Mouse (Mus musculus) hindbrain, postnatal 0 days (tissue): ENCODE measurements around the gene Gpx6. TPM values are rescaled to one million over a fixed set of nuclear protein-coding genes. Genes with fewer than 3 reads are reported as not detected.

Experiments used
- ATAC-seq: fragments of 200-750 bp; cut with Nextera tagmentation; 2 replicates; pipeline ENCODE4 v1.8.0; 2017; ENCODE audit warnings: mild to moderate bottlenecking, moderate TSS enrichment, moderate library complexity
- DNase-seq: peaks from one replicate; pipeline ENCODE4 v3.0.0-alpha.2; 2015; ENCODE audit warnings: low spot score
- H3K27ac ChIP-seq: fragments of 300-500 bp; sonication (generic); 2 replicates; pipeline ENCODE4 v1.5.1; 2014; ENCODE audit warnings: mild to moderate bottlenecking
- H3K27me3 ChIP-seq: fragments of 300-500 bp; sonication (generic); 2 replicates; pipeline ENCODE4 v1.6.1; 2014; ENCODE audit warnings: low read length, mixed read lengths; ENCODE audit not compliant: insufficient read depth
- H3K36me3 ChIP-seq: fragments of 300-500 bp; sonication (generic); 2 replicates; pipeline ENCODE4 v1.6.1; 2014; ENCODE audit warnings: low read length, mixed read lengths; ENCODE audit not compliant: insufficient read depth
- H3K4me1 ChIP-seq: fragments of 300-500 bp; sonication (generic); 2 replicates; pipeline ENCODE4 v1.6.1; 2014; ENCODE audit warnings: antibody characterized with exemption, low read length, mixed read lengths; ENCODE audit not compliant: insufficient read depth
- H3K4me2 ChIP-seq: fragments of 300-500 bp; sonication (generic); 2 replicates; pipeline ENCODE4 v1.6.1; 2014; ENCODE audit warnings: low read depth, mild to moderate bottlenecking, low read length, moderate library complexity, mixed read lengths
- H3K4me3 ChIP-seq: fragments of 300-500 bp; sonication (generic); 2 replicates; pipeline ENCODE4 v1.5.1; 2014; ENCODE audit warnings: low read length
- H3K9ac ChIP-seq: fragments of 300-500 bp; sonication (generic); replicated peaks from 2 replicates; pipeline ENCODE4 v1.6.1; 2014; ENCODE audit warnings: mild to moderate bottlenecking, low read length, moderate library complexity, mixed read lengths
- H3K9me3 ChIP-seq: fragments of 300-500 bp; sonication (generic); 2 replicates; pipeline ENCODE4 v1.6.1; 2016; ENCODE audit warnings: low read length, mixed read lengths
- CTCF ChIP-seq: IDR thresholded peaks from 2 replicates; pipeline ENCODE4 v1.5.1; 2016; ENCODE audit warnings: antibody characterized with exemption, control low read depth, low read depth
- WGBS: fragments of 180-500 bp; shearing (Covaris S2); extraction: QIAGEN DNeasy Blood & Tissue Kit; methylation state at CpG from one replicate; pipeline ENCODE4 v1.1.7; 2014; 5-methylcytosine and 5-hydroxymethylcytosine counted together
- polyA plus RNA-seq: library from polyadenylated mRNA; unstranded; fragments of >200 nt; fragmentation: Nextera tagmentation; extraction: Ambion mirVana; gene quantifications from 2 replicates; pipeline ENCODE4 v1.2.1, GENCODE M21; 2015
- total RNA-seq: library from RNA; depleted of rRNA; stranded (reverse); fragments of >200 nt; gene quantifications from 2 replicates; pipeline ENCODE4 v1.2.3, GENCODE M21; 2014

Gpx6 gene
- total and polyA plus RNA-seq, 2 experiments from 2014 or later = 0.59 to 0.84 TPM

DNA sequence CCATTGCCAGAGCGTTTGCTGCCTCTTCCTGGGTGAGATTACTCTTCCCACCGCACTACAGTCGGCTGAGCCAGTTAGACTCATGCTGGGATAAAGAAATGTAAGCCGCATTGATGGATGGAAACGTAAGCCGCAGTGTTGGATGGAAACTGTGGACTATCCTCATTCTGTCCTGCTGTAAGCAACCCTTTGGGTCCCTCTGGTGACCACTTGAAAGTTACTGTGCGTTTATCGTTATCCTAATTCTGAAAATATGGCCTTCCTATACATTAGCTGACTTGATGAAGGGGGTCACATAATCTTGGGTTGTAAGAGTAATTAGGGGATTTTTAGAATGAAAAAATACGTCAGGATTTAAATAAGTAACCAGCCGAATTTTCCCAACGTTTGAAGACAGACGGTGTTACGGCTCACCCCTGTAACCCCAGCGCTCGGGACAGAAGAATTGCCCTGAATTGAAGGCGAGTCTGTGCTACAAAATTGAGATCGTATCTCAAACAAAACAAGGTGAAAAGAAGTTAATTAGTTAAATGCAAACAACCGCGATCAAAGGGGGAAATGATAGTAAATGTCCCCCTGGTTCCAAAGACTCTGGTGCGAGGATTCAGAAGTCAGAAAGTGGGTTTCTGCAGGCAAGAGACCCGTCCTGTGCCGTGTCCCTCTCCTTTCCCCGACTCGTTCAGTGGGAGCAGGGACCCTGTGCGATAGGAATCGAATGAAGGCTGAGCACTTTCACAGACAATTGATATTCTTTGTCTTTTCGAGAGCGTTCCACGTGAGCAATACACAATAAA, 36.7 kb upstream of the Gpx6 start:
- WGBS = under 1% methylated on average over 29 of the region's 29 CpGs
- peak overlapping the region; percentile 47 for H3K9ac ChIP-seq
- H3K9me3 ChIP-seq = no peaks in the 10 kb centered on the region
- H3K4me2 ChIP-seq = peak overlapping the region; percentile 73
- ATAC-seq = peak; percentile 55; the same call in 1 of the 2 replicates
- peak; percentile 78 for DNase-seq
- no peak overlapping the region for H3K27ac ChIP-seq
- H3K27me3 ChIP-seq = no peaks in the 10 kb centered on the region
- H3K36me3 ChIP-seq = no peaks in the 10 kb centered on the region
- H3K4me1 ChIP-seq = 0 out of 2 replicates have a peak, but pooled peaks cover 7% of the 10 kb centered on the region
- H3K4me3 ChIP-seq = peak overlapping the region; percentile 51
- peak; percentile 59 for TF ChIP-seq CTCF

DNA sequence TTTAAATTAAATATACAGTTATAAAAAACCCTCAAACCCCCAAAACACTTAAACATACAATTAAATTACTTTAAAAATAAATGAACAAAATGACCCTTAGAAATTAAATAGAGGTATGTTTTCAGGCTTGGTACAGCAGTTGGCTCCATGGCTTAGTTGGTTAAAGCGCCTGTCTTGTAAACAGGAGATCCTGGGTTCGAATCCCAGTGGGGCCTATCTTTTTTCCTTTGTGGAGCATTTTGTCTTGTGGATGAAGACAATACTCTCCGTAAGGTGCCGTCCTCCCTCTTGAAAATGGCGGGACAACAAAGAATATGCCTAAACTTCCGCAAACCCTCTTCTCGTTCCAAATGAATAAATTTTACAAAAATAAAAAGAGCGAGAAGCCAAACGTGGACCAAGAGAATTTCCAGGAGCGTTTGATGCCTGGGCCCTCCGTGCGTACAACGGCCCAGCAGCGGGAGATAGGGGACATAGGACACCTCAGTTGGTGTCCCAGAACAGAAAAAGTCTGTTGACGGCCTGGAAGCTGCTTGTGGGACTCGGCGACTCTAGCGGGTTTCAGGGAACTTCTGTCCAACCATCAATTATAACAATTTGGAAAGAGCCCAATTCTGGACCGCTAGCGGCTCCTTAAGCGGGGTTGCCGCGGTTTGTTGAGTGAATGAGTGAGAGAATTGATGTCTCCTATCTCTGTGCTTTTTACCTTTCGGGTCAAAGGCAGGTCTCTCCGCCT, 35.9 kb upstream of the Gpx6 start:
- DNase-seq (peak; percentile 88), ATAC-seq (peak; percentile 78)
- Histone ChIP-seq H3K27ac (no peak overlapping the region), H3K9ac (peak overlapping the region; percentile 47), H3K4me3 (peak overlapping the region; percentile 51), H3K36me3 (no peaks in the 10 kb centered on the region), H3K9me3 (no peaks in the 10 kb centered on the region), H3K4me1 (0 out of 2 replicates have a peak, but pooled peaks cover 7% of the 10 kb centered on the region), H3K27me3 (no peaks in the 10 kb centered on the region), H3K4me2 (peak overlapping the region; percentile 73)
- no peak for TF ChIP-seq CTCF
- WGBS = under 1% methylated on average over 25 of the region's 25 CpGs

DNA sequence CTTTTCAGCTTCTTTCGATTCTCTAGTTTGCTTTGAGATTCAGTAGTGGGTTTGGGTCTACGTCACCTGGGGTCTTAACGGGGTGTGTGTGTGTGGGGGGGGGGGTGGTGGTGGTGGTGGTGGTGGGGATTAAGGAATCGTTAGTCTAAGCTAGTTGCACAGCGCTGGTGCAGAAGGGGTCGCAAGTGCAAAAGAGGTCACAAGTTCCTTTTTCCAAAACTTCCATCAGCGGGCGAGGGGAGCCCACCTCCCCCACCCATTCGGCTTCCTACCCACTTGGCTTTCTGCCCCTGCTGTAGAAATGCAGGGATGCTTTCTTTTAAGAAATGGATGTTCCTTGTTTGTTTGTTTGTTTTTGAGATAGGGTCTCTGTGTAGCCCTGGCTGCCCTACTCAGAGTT, 35.4 kb upstream of the Gpx6 start:
- WGBS = 0% methylated on average over 9 of the region's 9 CpGs
- no peaks in the 10 kb centered on the region for H3K36me3 ChIP-seq
- TF ChIP-seq CTCF = no peak
- ATAC-seq = no peak
- DNase-seq = peak; percentile 18
- no peaks in the 10 kb centered on the region for H3K9me3 ChIP-seq
- no peaks in the 10 kb centered on the region for H3K27me3 ChIP-seq
- H3K4me2 ChIP-seq = peak overlapping the region; percentile 73
- no peak overlapping the region for H3K27ac ChIP-seq
- H3K4me1 ChIP-seq = 0 out of 2 replicates have a peak, but pooled peaks cover 7% of the 10 kb centered on the region
- H3K4me3 ChIP-seq = peak overlapping the region; percentile 51
- H3K9ac ChIP-seq = peak overlapping the region; percentile 47; the same call in 1 of the 2 replicates

DNA sequence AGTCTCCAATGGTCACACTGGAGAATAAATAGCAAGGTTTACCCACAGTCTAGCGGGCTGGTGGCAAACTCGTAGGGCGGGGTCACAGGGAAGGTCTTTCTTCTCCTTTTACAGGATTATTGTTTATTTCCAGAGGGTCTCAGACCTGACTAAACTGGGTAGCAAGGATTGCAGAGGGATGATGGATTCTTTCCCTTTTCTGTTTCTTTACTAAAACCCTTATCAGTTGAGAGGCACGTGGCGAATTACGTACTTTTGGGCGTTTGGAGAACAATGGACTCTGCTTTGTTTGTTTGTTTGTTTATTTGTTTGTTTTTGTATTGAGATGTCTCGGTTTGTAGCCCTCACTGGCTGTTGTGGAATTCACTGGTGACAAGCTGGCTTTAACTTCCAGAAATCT, 32.8 kb upstream of the Gpx6 start:
- peak; percentile 27 for ATAC-seq

DNA sequence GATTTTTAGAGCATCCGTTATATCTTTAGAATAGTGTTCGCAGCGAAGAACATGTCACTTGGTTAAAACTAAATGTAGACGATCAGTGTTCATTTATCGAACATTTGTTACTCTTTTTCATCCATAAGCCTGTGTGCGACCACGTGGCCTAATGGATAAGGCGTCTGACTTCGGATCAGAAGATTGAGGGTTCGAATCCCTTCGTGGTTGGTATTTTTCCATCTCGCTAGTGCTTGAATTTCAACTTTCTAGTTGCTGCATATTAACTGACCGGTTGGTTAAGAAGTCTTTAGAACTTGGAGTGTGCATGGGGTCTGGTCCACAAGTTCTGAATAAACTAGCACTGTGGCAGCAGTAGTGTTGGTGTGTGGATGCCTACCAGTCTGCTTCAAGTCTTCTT, 32.4 kb upstream of the Gpx6 start:
- Histone ChIP-seq H3K27me3 (no peaks in the 10 kb centered on the region), H3K4me1 (0 out of 2 replicates have a peak, but pooled peaks cover 7% of the 10 kb centered on the region), H3K27ac (no peak overlapping the region), H3K36me3 (no peaks in the 10 kb centered on the region), H3K4me3 (peak overlapping the region; percentile 46), H3K9me3 (no peaks in the 10 kb centered on the region), H3K9ac (peak overlapping the region; percentile 22; the same call in 1 of the 2 replicates), H3K4me2 (peak overlapping the region; percentile 63)
- WGBS = under 1% methylated on average over 13 of the region's 13 CpGs
- no peak for TF ChIP-seq CTCF
- peak; percentile 86 for ATAC-seq
- DNase-seq = peak; percentile 94

More for the DNA sequence above, 32.8 kb upstream of the Gpx6 start:
- Histone ChIP-seq H3K36me3 (no peaks in the 10 kb centered on the region), H3K4me3 (peak overlapping the region; percentile 46), H3K9ac (peak overlapping the region; percentile 22), H3K4me2 (peak overlapping the region; percentile 63), H3K4me1 (0 out of 2 replicates have a peak, but pooled peaks cover 7% of the 10 kb centered on the region), H3K27me3 (no peaks in the 10 kb centered on the region), H3K9me3 (no peaks in the 10 kb centered on the region), H3K27ac (no peak overlapping the region)
- WGBS = 6% methylated on average over 8 of the region's 8 CpGs
- TF ChIP-seq CTCF = no peak
- peak; percentile 1 for DNase-seq

DNA sequence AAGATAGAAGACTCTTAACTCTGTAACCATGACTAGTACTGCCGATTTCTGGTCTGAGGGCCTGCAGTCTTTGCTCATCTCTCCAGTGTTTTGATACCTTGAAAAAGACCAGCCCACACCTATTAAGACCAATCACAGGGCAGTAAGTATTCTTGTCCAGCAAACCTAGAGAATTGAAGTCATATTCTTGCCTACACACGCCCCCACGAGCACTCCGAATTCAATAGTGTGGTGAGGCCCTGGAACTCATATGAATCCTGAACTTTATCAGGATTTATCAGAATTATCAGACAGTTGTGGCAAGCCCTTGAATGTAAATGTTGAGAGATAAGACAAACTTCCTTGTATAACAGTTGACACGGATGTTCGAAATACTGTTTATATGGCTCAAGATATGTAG, 19.3 kb upstream of the Gpx6 start, which contains the start of gene Gpx5:
Gene Gpx5, minus strand, starts transcription at position 101 of the 400 bp plus-strand sequence.
- no peak for ATAC-seq
- Histone ChIP-seq H3K9me3 (no peaks in the 10 kb centered on the region), H3K4me3 (no peak within 1 kb of the TSS)

More for the DNA sequence above, 19.3 kb upstream of the Gpx6 start, which contains the start of gene Gpx5:
- DNase-seq = no peak
- H3K9ac ChIP-seq = no peak within 1 kb of the TSS
- H3K27me3 ChIP-seq = no peaks in the 10 kb centered on the region
- WGBS = 96% methylated on average over 6 of the region's 6 CpGs
- TF ChIP-seq CTCF = no peak
- H3K27ac ChIP-seq = no peak within 1 kb of the TSS
- no peaks in the 10 kb centered on the region for H3K4me1 ChIP-seq
- H3K4me2 ChIP-seq = no peak within 1 kb of the TSS
- no peaks in the 10 kb centered on the region for H3K36me3 ChIP-seq
